Mouse (Mus musculus) midbrain, embryonic 14.5 days (tissue): Measurements from ENCODE around the gene Pik3cg. TPM values are rescaled to one million over a fixed set of nuclear protein-coding genes. Genes with fewer than 3 reads are reported as not detected.

ENCODE experiments used
- ATAC-seq: fragments of 200-750 bp; cut with Nextera tagmentation; 2 replicates; pipeline ENCODE4 v1.8.0; 2017; ENCODE audit warnings: moderate number of reproducible peaks, moderate library complexity; ENCODE audit not compliant: low FRiP score, low TSS enrichment
- DNase-seq: peaks from one replicate; pipeline ENCODE4 v3.0.0-alpha.2; 2015
- H3K27ac ChIP-seq: fragments of 300-500 bp; sonication (generic); replicated peaks from 2 replicates; pipeline ENCODE4 v1.5.1; 2014; ENCODE audit warnings: mild to moderate bottlenecking, low read depth, low read length, moderate library complexity
- H3K27me3 ChIP-seq: fragments of 300-500 bp; sonication (generic); 2 replicates; pipeline ENCODE4 v1.6.1; 2014; ENCODE audit warnings: low read length, control low read depth, mixed read lengths; ENCODE audit not compliant: control insufficient read depth, insufficient read depth
- H3K36me3 ChIP-seq: fragments of 300-500 bp; sonication (generic); 2 replicates; pipeline ENCODE4 v1.6.1; 2014; ENCODE audit warnings: low read length, control low read depth; ENCODE audit not compliant: control insufficient read depth, insufficient read depth
- H3K4me1 ChIP-seq: fragments of 300-500 bp; sonication (generic); 2 replicates; pipeline ENCODE4 v1.6.1; 2014; ENCODE audit warnings: mild to moderate bottlenecking, antibody characterized with exemption, low read length, control low read depth; ENCODE audit not compliant: control insufficient read depth, insufficient read depth
- H3K4me2 ChIP-seq: fragments of 300-500 bp; sonication (generic); 2 replicates; pipeline ENCODE4 v1.6.1; 2014; ENCODE audit warnings: mild to moderate bottlenecking, low read length, moderate library complexity
- H3K4me3 ChIP-seq: fragments of 300-500 bp; sonication (generic); replicated peaks from 2 replicates; pipeline ENCODE4 v1.5.1; 2014; ENCODE audit warnings: low read depth, low read length
- H3K9ac ChIP-seq: fragments of 300-500 bp; sonication (generic); replicated peaks from 2 replicates; pipeline ENCODE4 v1.6.1; 2014; ENCODE audit warnings: mild to moderate bottlenecking, low read length, moderate library complexity
- H3K9me3 ChIP-seq: fragments of 300-500 bp; sonication (generic); 2 replicates; pipeline ENCODE4 v1.6.1; 2016; ENCODE audit warnings: low read length, control low read depth, mixed read lengths; ENCODE audit not compliant: control insufficient read depth
- WGBS: fragments of 180-500 bp; shearing (Covaris S2); extraction: QIAGEN DNeasy Blood & Tissue Kit; methylation state at CpG from one replicate; pipeline ENCODE4 v1.1.7; 2014; 5-methylcytosine and 5-hydroxymethylcytosine counted together
- polyA plus RNA-seq: library from polyadenylated mRNA; unstranded; fragments of >200 nt; fragmentation: Nextera tagmentation; extraction: Ambion mirVana; gene quantifications from 2 replicates; pipeline ENCODE4 v1.2.1, GENCODE M21; 2014

Gene Pik3cg
- polyA plus RNA-seq, 1 experiment from 2014 or later = 1.5 TPM

GRCm38 (mm10) chr12:32211257-32211656, 2.8 kb upstream of the Pik3cg start:
- Histone ChIP-seq H3K27ac (no peak overlapping the region; the same call in 1 of the 2 replicates), H3K9ac (no peak overlapping the region), H3K9me3 (no peaks in the 10 kb centered on the region), H3K27me3 (no peaks in the 10 kb centered on the region), H3K4me1 (peaks cover 3% of the 10 kb centered on the region; the same call in 1 of the 2 replicates), H3K4me3 (no peak overlapping the region), H3K4me2 (no peak overlapping the region), H3K36me3 (no peaks in the 10 kb centered on the region)
- WGBS = 37% methylated on average over 4 of the region's 4 CpGs
- ATAC-seq (peak; percentile 69; the same call in 1 of the 2 replicates), DNase-seq (peak; percentile 63)

- 83% methylated on average over 2 of the region's 2 CpGs for WGBS
- no peak overlapping the region for H3K9ac ChIP-seq
- no peak overlapping the region for H3K4me2 ChIP-seq
- H3K4me3 ChIP-seq = no peak overlapping the region
- H3K36me3 ChIP-seq = no peaks in the 10 kb centered on the region
- ATAC-seq (no peak), DNase-seq (no peak)
- H3K4me1 ChIP-seq = peaks cover 3% of the 10 kb centered on the region; the same call in 1 of the 2 replicates
- H3K27me3 ChIP-seq = no peaks in the 10 kb centered on the region
- H3K27ac ChIP-seq = no peak overlapping the region
- H3K9me3 ChIP-seq = no peaks in the 10 kb centered on the region
Measured at GRCm38 (mm10) chr12:32208951-32209350, 492 bp upstream of the Pik3cg start.

GRCm38 (mm10) chr12:32207141-32207540, 1.3 kb downstream of the Pik3cg start:
- H3K9ac ChIP-seq = no peak overlapping the region
- no peaks in the 10 kb centered on the region for H3K27me3 ChIP-seq
- H3K9me3 ChIP-seq = no peaks in the 10 kb centered on the region
- DNase-seq (no peak), ATAC-seq (no peak)
- H3K4me3 ChIP-seq = no peak overlapping the region
- no peaks in the 10 kb centered on the region for H3K36me3 ChIP-seq
- WGBS = 83% methylated on average over 3 of the region's 3 CpGs
- H3K27ac ChIP-seq = no peak overlapping the region
- no peak overlapping the region for H3K4me2 ChIP-seq
- H3K4me1 ChIP-seq = peaks cover 3% of the 10 kb centered on the region; the same call in 1 of the 2 replicates

GRCm38 (mm10) chr12:32203695-32204094, 4.8 kb downstream of the Pik3cg start:
- no peak for ATAC-seq
- no peaks in the 10 kb centered on the region for H3K27me3 ChIP-seq
- no peak overlapping the region for H3K9ac ChIP-seq
- H3K4me1 ChIP-seq = no peaks in the 10 kb centered on the region
- no peak overlapping the region for H3K27ac ChIP-seq
- H3K36me3 ChIP-seq = no peaks in the 10 kb centered on the region
- no peaks in the 10 kb centered on the region for H3K9me3 ChIP-seq
- DNase-seq = no peak
- H3K4me2 ChIP-seq = no peak overlapping the region
- no peak overlapping the region for H3K4me3 ChIP-seq
- WGBS = 44% methylated on average over 8 of the region's 8 CpGs

GRCm38 (mm10) chr12:32202583-32202982, 5.9 kb downstream of the Pik3cg start:
- no peaks in the 10 kb centered on the region for H3K27me3 ChIP-seq
- H3K4me2 ChIP-seq = no peak overlapping the region
- H3K27ac ChIP-seq = no peak overlapping the region
- 86% methylated on average over 5 of the region's 5 CpGs for WGBS
- no peak overlapping the region for H3K4me3 ChIP-seq
- no peaks in the 10 kb centered on the region for H3K36me3 ChIP-seq
- ATAC-seq = no peak
- H3K9me3 ChIP-seq = no peaks in the 10 kb centered on the region
- no peaks in the 10 kb centered on the region for H3K4me1 ChIP-seq
- no peak for DNase-seq
- H3K9ac ChIP-seq = no peak overlapping the region

- ATAC-seq (no peak), DNase-seq (no peak)
- H3K9me3 ChIP-seq = no peaks in the 10 kb centered on the region
- WGBS = 97% methylated on average over 7 of the region's 7 CpGs
- no peak overlapping the region for H3K4me3 ChIP-seq
- no peaks in the 10 kb centered on the region for H3K27me3 ChIP-seq
- no peak overlapping the region for H3K27ac ChIP-seq
- no peak overlapping the region for H3K4me2 ChIP-seq
- H3K4me1 ChIP-seq = no peaks in the 10 kb centered on the region
- H3K9ac ChIP-seq = no peak overlapping the region
- no peaks in the 10 kb centered on the region for H3K36me3 ChIP-seq
Measured at GRCm38 (mm10) chr12:32201932-32202331, 6.5 kb downstream of the Pik3cg start.

GRCm38 (mm10) chr12:32201070-32201585, 7.3 kb downstream of the Pik3cg start:
- H3K4me2 ChIP-seq = no peak overlapping the region
- no peaks in the 10 kb centered on the region for H3K4me1 ChIP-seq
- H3K9me3 ChIP-seq = no peaks in the 10 kb centered on the region
- ATAC-seq = no peak
- WGBS = 79% methylated on average over 6 of the region's 6 CpGs
- H3K9ac ChIP-seq = no peak overlapping the region
- no peak overlapping the region for H3K4me3 ChIP-seq
- H3K27ac ChIP-seq = no peak overlapping the region
- H3K36me3 ChIP-seq = no peaks in the 10 kb centered on the region
- no peaks in the 10 kb centered on the region for H3K27me3 ChIP-seq
- no peak for DNase-seq

GRCm38 (mm10) chr12:32200387-32201069, 7.9 kb downstream of the Pik3cg start:
- Histone ChIP-seq H3K27ac (no peak overlapping the region), H3K36me3 (no peaks in the 10 kb centered on the region), H3K4me1 (no peaks in the 10 kb centered on the region), H3K4me3 (no peak overlapping the region), H3K9me3 (no peaks in the 10 kb centered on the region), H3K9ac (no peak overlapping the region), H3K4me2 (no peak overlapping the region), H3K27me3 (no peaks in the 10 kb centered on the region)
- DNase-seq = no peak
- WGBS = 91% methylated on average over 16 of the region's 16 CpGs
- no peak for ATAC-seq

- no peak overlapping the region for H3K27ac ChIP-seq
- no peaks in the 10 kb centered on the region for H3K4me1 ChIP-seq
- no peak overlapping the region for H3K9ac ChIP-seq
- no peak overlapping the region for H3K4me2 ChIP-seq
- ATAC-seq = no peak
- DNase-seq = no peak
- H3K9me3 ChIP-seq = no peaks in the 10 kb centered on the region
- 94% methylated on average over 4 of the region's 4 CpGs for WGBS
- H3K27me3 ChIP-seq = no peaks in the 10 kb centered on the region
- no peak overlapping the region for H3K4me3 ChIP-seq
- no peaks in the 10 kb centered on the region for H3K36me3 ChIP-seq
Measured at GRCm38 (mm10) chr12:32199422-32199821, 9.0 kb downstream of the Pik3cg start.
